Mouse (Mus musculus): ENCODE data around the gene Ms4a12.
"Not testable (repeated sequence)": the region's sequence is repeated elsewhere in the genome, so short reads cannot be mapped to it uniquely, and the experiment has no call there.

The Ms4a12 gene

GRCm38 (mm10) chr19:11232348-11232747, at the start of gene Ms4a12:
TSS of gene Ms4a12 (minus strand) at chr19:11232448.
- no peak for DNase-seq (ENCODE audit: low read depth)

- DNase-seq (ENCODE audit: low read depth): no peak
Observed at GRCm38 (mm10) chr19:11280223-11280622, 48.0 kb upstream of the Ms4a12 start.

GRCm38 (mm10) chr19:11276431-11276830, 44.2 kb upstream of the Ms4a12 start:
- DNase-seq (ENCODE audit: low read depth): no peak

- DNase-seq (ENCODE audit: low read depth): no peak
Observed at GRCm38 (mm10) chr19:11266956-11267355, 34.7 kb upstream of the Ms4a12 start.

- DNase-seq (ENCODE audit: low read depth): no peak
Observed at GRCm38 (mm10) chr19:11266052-11266845, 34.0 kb upstream of the Ms4a12 start, which contains the start of gene Ms4a1. TSS of gene Ms4a1 (minus strand) at chr19:11266241.

GRCm38 (mm10) chr19:11264602-11265185, 32.4 kb upstream of the Ms4a12 start:
- DNase-seq (ENCODE audit: low read depth): no peak

GRCm38 (mm10) chr19:11263549-11263948, 31.3 kb upstream of the Ms4a12 start:
- no peak for DNase-seq (ENCODE audit: low read depth)

GRCm38 (mm10) chr19:11262932-11263331, 30.7 kb upstream of the Ms4a12 start:
- DNase-seq (ENCODE audit: low read depth): not testable (repeated sequence)

GRCm38 (mm10) chr19:11261522-11261921, 29.3 kb upstream of the Ms4a12 start:
- DNase-seq (ENCODE audit: low read depth): no peak

GRCm38 (mm10) chr19:11244230-11244629, 12.0 kb upstream of the Ms4a12 start:
- DNase-seq (ENCODE audit: low read depth): no peak

- no peak for DNase-seq (ENCODE audit: low read depth)
Observed at GRCm38 (mm10) chr19:11242560-11242959, 10.3 kb upstream of the Ms4a12 start.

- no peak for DNase-seq (ENCODE audit: low read depth)
Observed at GRCm38 (mm10) chr19:11235820-11236219, 3.6 kb upstream of the Ms4a12 start.

GRCm38 (mm10) chr19:11234921-11235735, 2.9 kb upstream of the Ms4a12 start:
- DNase-seq (ENCODE audit: low read depth): no peak

- DNase-seq (ENCODE audit: low read depth): no peak
Observed at GRCm38 (mm10) chr19:11234244-11234643, 2.0 kb upstream of the Ms4a12 start.

GRCm38 (mm10) chr19:11196546-11196945, 35.7 kb downstream of the Ms4a12 start, which contains the start of gene Ms4a13:
TSS of gene Ms4a13 (minus strand) at chr19:11196737.
- no peak for DNase-seq (ENCODE audit: low read depth)

GRCm38 (mm10) chr19:11192552-11192951, 39.7 kb downstream of the Ms4a12 start:
- no peak for DNase-seq (ENCODE audit: low read depth)

GRCm38 (mm10) chr19:11184121-11184520, 48.1 kb downstream of the Ms4a12 start:
- peak; percentile 65 for DNase-seq (ENCODE audit: low read depth)

- DNase-seq (ENCODE audit: low read depth): no peak
Observed at GRCm38 (mm10) chr19:11177464-11177863, 54.8 kb downstream of the Ms4a12 start.

- DNase-seq (ENCODE audit: low read depth): peak; percentile 49
Observed at GRCm38 (mm10) chr19:11165172-11165571, 67.1 kb downstream of the Ms4a12 start, which contains the start of gene 1700025F22Rik. TSS of gene 1700025F22Rik (minus strand) at chr19:11165320.

All from induced T-regulatory cell, adult 2 months (primary cell).